Mouse (Mus musculus) cortical plate, adult 2 months (tissue): ENCODE results near the gene H2afv.

ENCODE experiments used
- CTCF ChIP-seq: fragments of 200-500 bp; IDR thresholded peaks from 2 replicates; pipeline ENCODE4 v1.5.1; 2011; ENCODE audit warnings: mild to moderate bottlenecking, control low read depth, low read length; ENCODE audit not compliant: insufficient read depth; ENCODE audit errors: extremely low read depth
- POLR2A ChIP-seq: fragments of 200-500 bp; IDR thresholded peaks from 2 replicates; pipeline ENCODE4 v1.6.1; 2011; ENCODE audit warnings: mild to moderate bottlenecking, low read length, control low read depth; ENCODE audit not compliant: insufficient read depth; ENCODE audit errors: extremely low read depth

- TF ChIP-seq CTCF = no peak
- TF ChIP-seq POLR2A = no peak
Observed at GRCm38 (mm10) chr11:6393866-6394265, 50.4 kb downstream of the H2afv start.
